Mouse (Mus musculus): Measurements from ENCODE around the gene Ppm1l. TPM values are rescaled to one million over a fixed set of nuclear protein-coding genes. Genes with fewer than 3 reads are reported as not detected.
A peak's percentile ranks its signal among the peaks of the same experiment; 100 is the strongest.

The Ppm1l gene
- polyA plus RNA-seq, 2 experiments: 7.1 to 12.2 TPM

DNA sequence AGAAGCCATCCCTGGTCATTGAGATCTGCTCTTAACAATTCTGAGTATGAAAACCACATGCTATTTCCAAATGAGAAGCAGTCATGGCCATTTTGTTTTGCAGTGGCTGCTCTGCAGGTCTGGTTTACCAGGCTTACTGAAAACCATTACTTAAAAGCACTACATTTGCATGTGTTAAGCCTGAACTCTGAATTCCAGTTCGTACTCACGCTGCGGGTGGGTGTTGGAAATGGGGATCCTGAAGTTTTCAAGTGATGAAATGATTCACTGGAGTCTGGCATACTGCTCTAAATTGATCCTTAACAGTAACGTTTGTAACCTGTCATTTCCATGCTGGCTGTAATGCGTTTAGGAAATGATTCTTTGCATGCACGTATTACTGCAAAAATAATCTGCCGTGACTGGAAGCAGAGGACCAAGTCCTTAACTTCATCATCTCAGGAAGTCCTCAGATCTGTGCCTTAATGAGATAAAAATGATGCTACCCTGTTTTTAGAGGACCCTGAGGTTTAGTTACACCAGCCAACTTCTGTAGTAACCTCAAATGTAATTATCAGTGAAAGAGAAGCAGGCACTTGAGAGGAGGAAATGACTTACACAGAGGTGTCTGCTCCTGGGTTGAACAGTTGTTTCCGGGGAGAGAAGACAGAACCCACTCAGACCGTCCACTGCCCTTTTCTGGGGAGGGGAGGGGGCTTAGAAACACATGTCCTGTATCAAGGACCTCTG, 151.8 kb downstream of the Ppm1l start:
- no peak overlapping the region for H3K4me2 ChIP-seq (replicated peaks; ENCODE audit: low read depth, low read length, severe bottlenecking)
- peaks cover 25% of the 10 kb centered on the region for H3K4me1 ChIP-seq (ENCODE audit: control insufficient read depth, insufficient read depth, low read length)
- no peak overlapping the region for H3K27ac ChIP-seq (replicated peaks; ENCODE audit: low read depth, low read length)
- no peak for ATAC-seq (ENCODE audit: low FRiP score, low read depth)
- no peaks in the 10 kb centered on the region for H3K9me3 ChIP-seq (ENCODE audit: control insufficient read depth, low read length)
- 27% methylated on average over 9 of the region's 9 CpGs for WGBS
- H3K36me3 ChIP-seq (ENCODE audit: control insufficient read depth, insufficient read depth, low read length): no peaks in the 10 kb centered on the region
- H3K9ac ChIP-seq (ENCODE audit: low read depth, low read length, severe bottlenecking): no peak overlapping the region
- TF ChIP-seq POLR2A (IDR thresholded peaks at IDR 0.05; ENCODE audit: borderline replicate concordance, extremely low read depth, insufficient read depth, insufficient read length): no peak
- DNase-seq (ENCODE audit: low spot score): no peak
- H3K4me3 ChIP-seq (replicated peaks; ENCODE audit: low read length): no peak overlapping the region
- no peaks in the 10 kb centered on the region for H3K27me3 ChIP-seq (ENCODE audit: control insufficient read depth, insufficient read depth, low read length)

DNA sequence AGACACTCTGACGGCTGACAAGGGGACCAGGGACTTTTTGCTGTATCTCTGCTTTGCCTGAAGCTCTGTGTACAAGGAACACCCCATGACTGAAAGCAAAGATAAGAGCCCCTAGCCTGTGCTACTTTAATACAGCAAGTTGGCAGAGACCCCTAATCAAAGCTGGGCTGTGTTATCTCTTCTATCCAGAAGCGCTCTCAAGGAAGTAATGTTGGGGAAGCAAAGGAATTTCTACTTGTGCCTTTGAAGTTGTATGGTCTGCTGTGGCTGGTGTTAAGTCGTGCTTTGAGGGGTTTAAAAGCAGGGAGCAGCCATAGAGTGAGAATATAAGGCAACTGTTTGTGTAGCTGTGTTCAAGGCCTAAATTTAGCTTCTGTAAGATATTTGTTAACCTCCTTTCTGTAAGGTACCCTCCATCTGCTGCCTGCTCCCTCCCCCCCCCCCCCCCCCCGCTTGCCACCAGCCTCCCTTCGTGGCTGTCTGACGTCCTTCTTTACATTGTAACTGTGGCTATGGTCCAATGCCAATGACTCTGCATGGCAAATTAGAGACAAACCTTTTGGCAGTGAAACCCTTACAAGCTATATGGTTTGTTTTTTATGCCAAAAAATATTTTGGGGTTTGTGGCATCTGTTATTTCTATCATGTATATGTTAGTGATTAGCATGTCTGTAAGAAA, 152.9 kb downstream of the Ppm1l start:
- TF ChIP-seq POLR2A (IDR thresholded peaks at IDR 0.05; ENCODE audit: borderline replicate concordance, extremely low read depth, insufficient read depth, insufficient read length): no peak
- no peak for DNase-seq (ENCODE audit: low spot score)
- Histone ChIP-seq H3K4me3 (replicated peaks; ENCODE audit: low read length) (no peak overlapping the region), H3K4me1 (ENCODE audit: control insufficient read depth, insufficient read depth, low read length) (peaks cover 25% of the 10 kb centered on the region), H3K36me3 (ENCODE audit: control insufficient read depth, insufficient read depth, low read length) (no peaks in the 10 kb centered on the region), H3K4me2 (replicated peaks; ENCODE audit: low read depth, low read length, severe bottlenecking) (no peak overlapping the region), H3K9ac (ENCODE audit: low read depth, low read length, severe bottlenecking) (no peak overlapping the region), H3K9me3 (ENCODE audit: control insufficient read depth, low read length) (no peaks in the 10 kb centered on the region), H3K27me3 (ENCODE audit: control insufficient read depth, insufficient read depth, low read length) (no peaks in the 10 kb centered on the region), H3K27ac (replicated peaks; ENCODE audit: low read depth, low read length) (no peak overlapping the region)
- 29% methylated on average over 6 of the region's 6 CpGs for WGBS
- no peak for ATAC-seq (ENCODE audit: low FRiP score, low read depth)

DNA sequence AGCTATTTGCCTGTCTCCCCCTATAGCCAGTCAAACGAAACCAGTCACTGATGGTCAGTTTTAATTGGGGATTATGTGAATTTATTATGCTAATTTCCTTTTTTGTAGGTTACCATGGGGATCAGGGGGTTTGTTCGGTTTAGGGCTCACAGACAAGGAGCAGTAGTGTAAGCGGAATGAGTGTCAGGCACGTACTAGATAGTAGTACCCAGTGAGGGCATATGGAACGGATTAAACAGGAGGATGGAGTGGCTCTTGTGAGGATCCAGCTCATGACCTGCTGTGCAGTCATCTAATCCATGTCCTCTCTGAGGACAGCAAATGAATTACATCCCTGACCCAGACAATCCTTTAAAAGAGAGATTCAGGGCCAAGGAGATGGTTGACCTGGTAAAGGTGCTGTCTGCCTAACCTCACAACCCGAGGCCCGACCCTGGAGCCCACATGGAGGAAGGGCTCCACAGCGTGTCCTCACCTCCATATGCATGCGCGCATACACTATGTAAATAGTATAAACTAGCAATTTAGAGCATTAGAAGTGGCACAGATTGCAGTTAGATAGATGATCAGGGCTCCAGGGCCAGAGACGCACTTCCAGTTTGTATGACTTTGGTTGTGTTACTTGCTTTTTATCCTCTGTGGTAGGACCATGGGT, 153.6 kb downstream of the Ppm1l start:
- no peaks in the 10 kb centered on the region for H3K9me3 ChIP-seq (ENCODE audit: control insufficient read depth, low read length)
- ATAC-seq (ENCODE audit: low FRiP score, low read depth) (no peak), DNase-seq (ENCODE audit: low spot score) (no peak)
- peaks cover 25% of the 10 kb centered on the region for H3K4me1 ChIP-seq (ENCODE audit: control insufficient read depth, insufficient read depth, low read length)
- H3K4me3 ChIP-seq (replicated peaks; ENCODE audit: low read length): no peak overlapping the region
- no peak overlapping the region for H3K9ac ChIP-seq (ENCODE audit: low read depth, low read length, severe bottlenecking)
- H3K36me3 ChIP-seq (ENCODE audit: control insufficient read depth, insufficient read depth, low read length): no peaks in the 10 kb centered on the region
- no peak overlapping the region for H3K4me2 ChIP-seq (replicated peaks; ENCODE audit: low read depth, low read length, severe bottlenecking)
- H3K27ac ChIP-seq (replicated peaks; ENCODE audit: low read depth, low read length): no peak overlapping the region
- H3K27me3 ChIP-seq (ENCODE audit: control insufficient read depth, insufficient read depth, low read length): no peaks in the 10 kb centered on the region
- WGBS: 58% methylated on average over 11 of the region's 11 CpGs
- no peak for TF ChIP-seq POLR2A (IDR thresholded peaks at IDR 0.05; ENCODE audit: borderline replicate concordance, extremely low read depth, insufficient read depth, insufficient read length)

DNA sequence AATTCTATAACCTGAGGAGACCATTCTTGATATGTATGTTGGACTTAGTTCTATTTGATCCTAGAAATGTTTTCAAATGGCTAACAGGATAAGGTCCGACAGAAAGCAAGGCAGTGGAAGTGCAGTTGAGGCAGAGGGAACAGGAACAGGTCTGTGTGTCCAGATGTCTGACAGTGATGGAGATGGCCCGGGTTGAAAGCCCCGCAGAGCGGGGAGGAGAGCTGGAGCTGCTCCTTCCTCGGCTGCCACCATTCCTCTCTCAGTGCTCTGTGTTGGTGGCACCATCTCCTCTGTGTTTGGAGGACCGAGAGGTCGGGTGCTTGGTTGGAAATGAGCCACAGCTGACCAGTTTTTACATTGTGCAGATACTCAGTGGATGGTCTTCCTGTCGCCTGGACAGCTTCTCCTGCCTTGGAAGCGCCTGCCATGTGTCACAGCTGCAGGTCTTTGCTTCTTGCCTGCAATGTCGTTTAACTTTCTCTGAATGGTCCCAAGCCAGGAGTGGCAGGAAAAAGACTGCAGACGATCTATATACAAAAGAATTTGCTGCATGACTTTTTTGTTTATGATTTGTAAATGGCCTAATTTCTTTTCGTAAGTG, 159.3 kb downstream of the Ppm1l start:
- Histone ChIP-seq H3K9me3 (ENCODE audit: control insufficient read depth, low read length) (no peaks in the 10 kb centered on the region), H3K27ac (replicated peaks; ENCODE audit: low read depth, low read length) (no peak overlapping the region), H3K4me2 (replicated peaks; ENCODE audit: low read depth, low read length, severe bottlenecking) (no peak overlapping the region), H3K9ac (ENCODE audit: low read depth, low read length, severe bottlenecking) (no peak overlapping the region), H3K4me3 (replicated peaks; ENCODE audit: low read length) (no peak overlapping the region), H3K27me3 (ENCODE audit: control insufficient read depth, insufficient read depth, low read length) (no peaks in the 10 kb centered on the region), H3K36me3 (ENCODE audit: control insufficient read depth, insufficient read depth, low read length) (no peaks in the 10 kb centered on the region), H3K4me1 (ENCODE audit: control insufficient read depth, insufficient read depth, low read length) (peaks cover 16% of the 10 kb centered on the region)
- ATAC-seq (ENCODE audit: low FRiP score, low read depth) (no peak), DNase-seq (ENCODE audit: low spot score) (no peak)
- TF ChIP-seq POLR2A (IDR thresholded peaks at IDR 0.05; ENCODE audit: borderline replicate concordance, extremely low read depth, insufficient read depth, insufficient read length): no peak
- WGBS: 38% methylated on average over 12 of the region's 12 CpGs

DNA sequence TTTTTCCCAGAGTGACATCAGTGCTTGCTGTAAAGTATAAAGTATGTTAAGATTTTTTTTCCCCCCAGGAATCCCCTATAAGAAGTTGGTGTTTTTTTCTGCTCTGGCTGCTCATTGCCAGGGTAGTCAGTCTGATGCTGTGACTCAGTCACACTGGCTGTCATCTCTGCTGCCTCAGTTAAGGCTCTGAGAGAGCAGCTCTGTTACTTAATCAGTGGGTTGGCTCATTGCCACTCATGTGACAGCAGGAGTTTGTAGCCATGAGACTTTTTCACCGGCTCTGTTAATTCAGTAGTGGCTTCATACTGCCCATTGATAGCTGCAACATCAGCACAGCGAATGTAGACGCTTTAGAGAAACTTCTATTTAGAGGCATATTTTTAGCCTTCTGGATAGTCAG, 163.3 kb downstream of the Ppm1l start:
- WGBS: 74% methylated on average over 3 of the region's 3 CpGs

More for the DNA sequence above, 163.3 kb downstream of the Ppm1l start:
- no peaks in the 10 kb centered on the region for H3K36me3 ChIP-seq (ENCODE audit: control insufficient read depth, insufficient read depth, low read length)
- DNase-seq (ENCODE audit: low spot score) (peak; percentile 6), ATAC-seq (ENCODE audit: low FRiP score, low read depth) (no peak)
- H3K27ac ChIP-seq (replicated peaks; ENCODE audit: low read depth, low read length): no peak overlapping the region
- no peak overlapping the region for H3K4me2 ChIP-seq (replicated peaks; ENCODE audit: low read depth, low read length, severe bottlenecking)
- H3K9ac ChIP-seq (ENCODE audit: low read depth, low read length, severe bottlenecking): no peak overlapping the region
- TF ChIP-seq POLR2A (IDR thresholded peaks at IDR 0.05; ENCODE audit: borderline replicate concordance, extremely low read depth, insufficient read depth, insufficient read length): no peak
- H3K27me3 ChIP-seq (ENCODE audit: control insufficient read depth, insufficient read depth, low read length): no peaks in the 10 kb centered on the region
- no peak overlapping the region for H3K4me3 ChIP-seq (replicated peaks; ENCODE audit: low read length)
- H3K4me1 ChIP-seq (ENCODE audit: control insufficient read depth, insufficient read depth, low read length): peaks cover 9% of the 10 kb centered on the region; the same call in 1 of the 2 replicates
- H3K9me3 ChIP-seq (ENCODE audit: control insufficient read depth, low read length): no peaks in the 10 kb centered on the region

Data from limb, embryonic 14.5 days (tissue).